Mouse (Mus musculus): ENCODE measurements around the gene Ttpal.
A peak's percentile ranks its signal among the peaks of the same experiment; 100 is the strongest.

Gene Ttpal

GRCm38 (mm10) chr2:163602101-163602971 lies at the start of gene Ttpal:
Gene Ttpal (plus strand): TSS chr2:163602314.
- peak; percentile 89 for DNase-seq

- DNase-seq = no peak
Measured at GRCm38 (mm10) chr2:163552518-163552929, 49.6 kb upstream of the Ttpal start.

GRCm38 (mm10) chr2:163554425-163554982 lies 47.6 kb upstream of the Ttpal start:
- DNase-seq = no peak

- no peak for DNase-seq
Measured at GRCm38 (mm10) chr2:163554996-163555395, 47.1 kb upstream of the Ttpal start.

- no peak for DNase-seq
Measured at GRCm38 (mm10) chr2:163555417-163555816, 46.7 kb upstream of the Ttpal start.

GRCm38 (mm10) chr2:163558548-163558947 lies 43.6 kb upstream of the Ttpal start:
- DNase-seq = no peak

- DNase-seq = no peak
Measured at GRCm38 (mm10) chr2:163559236-163559635, 42.9 kb upstream of the Ttpal start.

- DNase-seq = no peak
Measured at GRCm38 (mm10) chr2:163560247-163560646, 41.9 kb upstream of the Ttpal start.

- no peak for DNase-seq
Measured at GRCm38 (mm10) chr2:163561258-163561948, 40.7 kb upstream of the Ttpal start.

GRCm38 (mm10) chr2:163564646-163565045 lies 37.5 kb upstream of the Ttpal start:
- DNase-seq = no peak

GRCm38 (mm10) chr2:163574321-163574720 lies 27.8 kb upstream of the Ttpal start:
- DNase-seq = no peak

- no peak for DNase-seq
Measured at GRCm38 (mm10) chr2:163575248-163575647, 26.9 kb upstream of the Ttpal start.

GRCm38 (mm10) chr2:163577986-163578385 lies 24.1 kb upstream of the Ttpal start:
- DNase-seq = no peak

- no peak for DNase-seq
Measured at GRCm38 (mm10) chr2:163580069-163580945, 21.8 kb upstream of the Ttpal start.

GRCm38 (mm10) chr2:163583226-163584087 lies 18.7 kb upstream of the Ttpal start:
- DNase-seq = no peak

GRCm38 (mm10) chr2:163584088-163584426 lies 18.1 kb upstream of the Ttpal start:
- no peak for DNase-seq

GRCm38 (mm10) chr2:163586384-163587261 lies 15.5 kb upstream of the Ttpal start:
- DNase-seq = no peak

GRCm38 (mm10) chr2:163587506-163587905 lies 14.6 kb upstream of the Ttpal start:
- no peak for DNase-seq

GRCm38 (mm10) chr2:163590211-163590610 lies 11.9 kb upstream of the Ttpal start:
- DNase-seq = no peak

- DNase-seq = no peak
Measured at GRCm38 (mm10) chr2:163590996-163591395, 11.1 kb upstream of the Ttpal start.

GRCm38 (mm10) chr2:163592084-163592483 lies 10.0 kb upstream of the Ttpal start:
- DNase-seq = no peak
